Mouse (Mus musculus): ENCODE results near the gene Cebpb.

DNA sequence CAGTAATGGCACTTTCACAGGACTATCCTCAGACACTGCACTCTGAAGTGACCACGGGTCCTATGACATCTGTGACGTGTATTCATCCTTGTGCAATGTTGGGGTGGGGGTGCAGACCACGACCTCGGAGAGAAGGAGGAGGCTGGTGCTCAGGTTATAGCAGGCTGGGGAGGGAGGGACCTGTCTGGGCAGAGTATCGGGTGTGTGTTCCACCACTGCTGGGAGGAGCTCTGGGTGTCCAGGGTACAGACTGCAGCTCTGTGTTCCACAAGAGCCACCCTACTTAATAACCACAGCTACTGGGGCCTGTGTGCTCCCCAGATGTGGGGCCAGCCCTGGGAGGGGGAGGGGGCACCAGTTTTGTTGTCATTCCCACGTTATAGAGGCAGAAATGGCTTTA, 21.3 kb downstream of the Cebpb start:
- TF ChIP-seq CTCF (conservative IDR thresholded peaks at IDR 0.05; ENCODE audit: low read length) (no peak), NANOG (IDR thresholded peaks at IDR 0.05; ENCODE audit: borderline replicate concordance, low read length) (no peak)
